Mouse (Mus musculus): ENCODE measurements around the gene Zfp708. TPM values are rescaled to one million over a fixed set of nuclear protein-coding genes. Genes with fewer than 3 reads are reported as not detected.

Zfp708 gene
- total RNA-seq, 2 experiments from 2014 or later = 6.2 to 7.2 TPM

Other genes with a start within 250 kb of the Zfp708 start
- 1 to 10 TPM; 3.5 to 3.6 TPM for gene Gm10767, start 193.1 kb downstream of the Zfp708 start, total RNA-seq (2021)
- gene Zfp712, start 36.8 kb downstream of the Zfp708 start, total RNA-seq (2021) = 1 to 10 TPM; 6.7 to 7.4 TPM
- gene Gm28557, start 10.6 kb upstream of the Zfp708 start, total RNA-seq (2021) = 1 to 10 TPM; 1.2 to 2.4 TPM
- not detected for gene Rslcan18, start 18.3 kb upstream of the Zfp708 start, total RNA-seq (2021)
- gene Zfp759, start 23.7 kb upstream of the Zfp708 start, total RNA-seq (2021) = 10 to 100 TPM; 10.8 to 11.3 TPM
- gene Rsl1, start 75.2 kb upstream of the Zfp708 start, total RNA-seq (2021) = 1 to 10 TPM; 5.3 to 5.6 TPM
- gene Zfp455, start 96.5 kb upstream of the Zfp708 start, total RNA-seq (2021) = 1 to 10 TPM; 4.0 to 4.8 TPM
- gene Zfp458, start 180.5 kb upstream of the Zfp708 start, total RNA-seq (2021) = 10 to 100 TPM; 23.9 to 25.0 TPM
- 1 to 10 TPM; 3.3 to 3.8 TPM for gene Zfp457, start 208.5 kb upstream of the Zfp708 start, total RNA-seq (2021)
- gene Zfp595, start 234.6 kb upstream of the Zfp708 start, total RNA-seq (2021) = 1 to 10 TPM; 2.9 to 3.3 TPM

Data from left cerebral cortex, postnatal 4 days (tissue).